Mouse (Mus musculus) embryonic facial prominence, embryonic 11.5 days (tissue): Measurements from ENCODE around the gene Rpl15. TPM values are rescaled to one million over a fixed set of nuclear protein-coding genes. Genes with fewer than 3 reads are reported as not detected.
"Not testable (repeated sequence)": the region's sequence is repeated elsewhere in the genome, so short reads cannot be mapped to it uniquely, and the experiment has no call there.

Experiments used
- ATAC-seq: fragments of 200-750 bp; cut with Nextera tagmentation; replicated peaks from 2 replicates; pipeline ENCODE4 v1.8.0; 2017; ENCODE audit warnings: low read depth; ENCODE audit not compliant: insufficient number of reproducible peaks, low FRiP score, low TSS enrichment
- DNase-seq: peaks from one replicate; pipeline ENCODE4 v3.0.0-alpha.2; 2015; ENCODE audit warnings: low spot score
- H3K27ac ChIP-seq: fragments of 300-500 bp; sonication (generic); replicated peaks from 2 replicates; pipeline ENCODE4 v1.5.1; 2014; ENCODE audit warnings: mild to moderate bottlenecking, low read depth, low read length, control low read depth
- H3K27me3 ChIP-seq: fragments of 300-500 bp; sonication (generic); 2 replicates; pipeline ENCODE4 v1.6.1; 2014; ENCODE audit warnings: mild to moderate bottlenecking, low read length, moderate library complexity, mixed read lengths; ENCODE audit not compliant: control insufficient read depth, insufficient read depth
- H3K36me3 ChIP-seq: fragments of 300-500 bp; sonication (generic); replicated peaks from 2 replicates; pipeline ENCODE4 v1.6.1; 2014; ENCODE audit warnings: low read depth, mild to moderate bottlenecking, low read length, moderate library complexity, mixed read lengths; ENCODE audit not compliant: control insufficient read depth, insufficient read depth
- H3K4me1 ChIP-seq: fragments of 300-500 bp; sonication (generic); 2 replicates; pipeline ENCODE4 v1.6.1; 2014; ENCODE audit warnings: low read length, mixed read lengths; ENCODE audit not compliant: control insufficient read depth, insufficient read depth
- H3K4me2 ChIP-seq: fragments of 300-500 bp; sonication (generic); 2 replicates; pipeline ENCODE4 v1.6.1; 2014; ENCODE audit warnings: low read depth, mild to moderate bottlenecking, control low read depth, low read length, moderate library complexity
- H3K4me3 ChIP-seq: fragments of 300-500 bp; sonication (generic); 2 replicates; pipeline ENCODE4 v1.5.1; 2014; ENCODE audit warnings: low read depth, low read length, control low read depth
- H3K9ac ChIP-seq: fragments of 300-500 bp; sonication (generic); replicated peaks from 2 replicates; pipeline ENCODE4 v1.6.1; 2014; ENCODE audit warnings: mild to moderate bottlenecking, control low read depth, low read length
- H3K9me3 ChIP-seq: fragments of 300-500 bp; sonication (generic); replicated peaks from 2 replicates; pipeline ENCODE4 v1.6.1; 2016; ENCODE audit warnings: mild to moderate bottlenecking, low read length, inconsistent platforms, mixed read lengths; ENCODE audit not compliant: control insufficient read depth
- WGBS: fragments of 180-500 bp; shearing (Covaris S2); extraction: QIAGEN DNeasy Blood & Tissue Kit; methylation state at CpG from one replicate; pipeline ENCODE4 v1.1.7; 2014; 5-methylcytosine and 5-hydroxymethylcytosine counted together
- polyA plus RNA-seq: library from polyadenylated mRNA; unstranded; fragments of >200 nt; fragmentation: Nextera tagmentation; extraction: Ambion mirVana; gene quantifications from 2 replicates; pipeline ENCODE4 v1.2.1, GENCODE M21; 2014

Gene Rpl15
- polyA plus RNA-seq, 1 experiment from 2014 or later, result 514 TPM

GRCm38 (mm10) chr14:18231866-18232265, 39.3 kb downstream of the Rpl15 start:
- not testable (repeated sequence) for H3K4me3 ChIP-seq, H3K9ac ChIP-seq, H3K9me3 ChIP-seq, H3K4me1 ChIP-seq, H3K27ac ChIP-seq, DNase-seq, ATAC-seq, H3K4me2 ChIP-seq, H3K27me3 ChIP-seq, H3K36me3 ChIP-seq
- WGBS, result 92% methylated on average over 8 of the region's 8 CpGs

GRCm38 (mm10) chr14:18229751-18230150, 41.4 kb downstream of the Rpl15 start:
- ATAC-seq, DNase-seq, H3K4me3 ChIP-seq, H3K9ac ChIP-seq, H3K36me3 ChIP-seq, H3K9me3 ChIP-seq, H3K27ac ChIP-seq, H3K4me1 ChIP-seq, H3K27me3 ChIP-seq, H3K4me2 ChIP-seq: not testable (repeated sequence)
- 91% methylated on average over 10 of the region's 10 CpGs for WGBS

DNA sequence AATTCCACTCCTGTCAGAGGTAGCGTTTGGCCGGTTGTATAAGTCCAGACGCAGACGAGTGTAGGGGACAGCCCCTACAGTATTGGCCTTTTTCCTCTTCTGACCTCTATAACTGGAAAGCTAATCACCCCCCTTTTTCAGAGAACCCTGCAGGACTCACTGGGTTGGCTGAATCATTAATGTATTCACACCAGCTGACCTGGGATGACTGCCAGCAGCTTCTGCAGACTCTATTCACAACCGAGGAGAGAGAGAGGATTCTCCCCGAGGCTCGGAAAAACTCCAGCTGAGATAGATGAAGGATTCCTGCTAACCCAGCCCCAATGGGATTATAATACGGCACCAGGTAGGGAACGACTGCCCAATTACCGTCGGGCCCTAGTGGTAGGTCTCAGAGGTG, 45.0 kb downstream of the Rpl15 start:
- DNase-seq, H3K9ac ChIP-seq, H3K9me3 ChIP-seq, H3K27me3 ChIP-seq, H3K36me3 ChIP-seq, ATAC-seq, H3K4me1 ChIP-seq, H3K4me2 ChIP-seq, H3K4me3 ChIP-seq, H3K27ac ChIP-seq: not testable (repeated sequence)
- WGBS, result 84% methylated on average over 11 of the region's 11 CpGs

- H3K4me1 ChIP-seq, DNase-seq, H3K36me3 ChIP-seq, H3K4me2 ChIP-seq, H3K9ac ChIP-seq, H3K27ac ChIP-seq, H3K27me3 ChIP-seq, H3K4me3 ChIP-seq, ATAC-seq, H3K9me3 ChIP-seq: not testable (repeated sequence)
- 95% methylated on average over 11 of the region's 11 CpGs for WGBS
Measured at GRCm38 (mm10) chr14:18225431-18225830, 45.8 kb downstream of the Rpl15 start.

DNA sequence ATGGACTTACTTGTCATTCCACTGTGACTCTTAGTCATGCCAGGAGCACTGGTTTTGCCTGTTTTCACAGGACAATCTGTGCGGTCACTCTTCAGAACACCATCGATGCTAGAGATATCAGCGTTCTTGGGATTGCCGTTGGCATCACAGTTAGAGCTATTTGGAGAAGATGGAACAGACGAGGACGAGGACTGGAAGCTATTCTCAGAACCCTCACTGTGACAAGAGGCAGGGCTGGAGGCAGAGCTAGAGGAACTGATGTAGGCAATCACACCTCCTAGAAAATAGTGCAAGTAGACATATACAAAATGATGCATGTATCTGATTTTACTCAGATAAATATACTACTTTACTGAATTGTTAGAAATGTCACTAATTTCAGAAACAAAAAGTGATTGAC, 49.2 kb downstream of the Rpl15 start:
- no peak overlapping the region for H3K9ac ChIP-seq
- H3K27ac ChIP-seq, result no peak overlapping the region
- no peaks in the 10 kb centered on the region for H3K4me1 ChIP-seq
- H3K4me2 ChIP-seq, result no peak overlapping the region
- no peaks in the 10 kb centered on the region for H3K36me3 ChIP-seq
- H3K9me3 ChIP-seq, result no peaks in the 10 kb centered on the region
- 97% methylated on average over 6 of the region's 6 CpGs for WGBS
- DNase-seq, result no peak
- no peak for ATAC-seq
- no peak overlapping the region for H3K4me3 ChIP-seq
- no peaks in the 10 kb centered on the region for H3K27me3 ChIP-seq

Other genes starting within 250 kb of the Rpl15 start
- 6.2 and 7.0 TPM in 2 replicates for gene Nr1d2, start 32.3 kb downstream of the Rpl15 start, polyA plus RNA-seq
- 10.7 and 13.0 TPM in 2 replicates for gene Nkiras1, start 255 bp downstream of the Rpl15 start, polyA plus RNA-seq
- 62.2 and 67.0 TPM in 2 replicates for gene Ube2e1, start 60.5 kb upstream of the Rpl15 start, polyA plus RNA-seq